Mouse (Mus musculus) CD4-positive, CD25-positive, alpha-beta regulatory T cell, adult 2 months (primary cell): ENCODE measurements at regions not wholly inside any gene's neighbourhood (a gene's known extent, or its start where the extent isn't known, plus 50 kb on each side); places are given as distances from the start of the nearest gene placed in this dataset.

Experiments used
- DNase-seq: peaks from one replicate; pipeline ENCODE4 v3.0.0-alpha.2; 2012; ENCODE audit warnings: low read depth, low spot score

DNA sequence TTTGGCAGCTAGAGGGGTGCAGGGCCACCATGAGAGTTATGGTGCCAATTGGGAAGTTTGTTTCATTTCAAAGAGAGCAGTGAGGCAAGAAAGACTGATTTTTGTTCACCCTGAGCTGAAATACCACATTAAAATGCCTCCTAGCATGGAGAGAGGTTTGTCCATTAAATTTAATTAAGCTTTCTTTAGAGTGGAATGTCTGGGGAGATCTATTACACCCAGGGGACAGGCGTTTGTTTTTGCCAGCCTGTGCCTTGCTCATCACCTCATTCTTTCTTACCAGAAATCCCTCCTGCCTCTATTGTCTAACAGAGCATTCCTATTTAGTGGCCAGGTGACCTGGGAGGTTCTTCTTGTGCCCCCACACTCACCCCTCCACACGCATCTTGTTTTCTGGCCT lies 55.2 kb upstream of the Rcn1 start:
- no peak for DNase-seq

DNA sequence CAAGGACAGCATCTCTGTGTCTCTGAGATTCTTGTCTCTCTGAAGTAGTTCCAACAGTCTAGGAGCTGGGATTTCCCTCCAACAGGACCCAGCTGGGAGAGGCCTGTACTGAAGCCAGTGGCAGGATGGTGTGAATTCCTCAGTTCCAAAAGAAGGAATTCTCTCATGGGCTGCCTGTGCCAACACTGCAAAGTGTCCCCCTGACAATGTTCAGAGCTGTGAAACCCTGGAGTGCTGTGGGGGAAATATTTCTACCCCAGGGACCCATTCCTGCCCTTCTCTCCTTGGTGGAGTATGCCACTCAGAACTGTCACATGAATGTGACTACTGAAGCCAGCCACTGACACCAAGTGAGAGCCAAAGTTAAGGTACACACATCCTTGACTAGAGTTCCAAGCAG lies 55.7 kb upstream of the Rcn1 start:
- DNase-seq: no peak

GRCm38 (mm10) chr2:105458643-105459042 lies 59.5 kb upstream of the Rcn1 start:
- DNase-seq: no peak

- DNase-seq: no peak
Measured at GRCm38 (mm10) chr2:105459512-105459911, 60.4 kb upstream of the Rcn1 start.

GRCm38 (mm10) chr2:105465630-105466029 lies 66.5 kb upstream of the Rcn1 start:
- no peak for DNase-seq

DNA sequence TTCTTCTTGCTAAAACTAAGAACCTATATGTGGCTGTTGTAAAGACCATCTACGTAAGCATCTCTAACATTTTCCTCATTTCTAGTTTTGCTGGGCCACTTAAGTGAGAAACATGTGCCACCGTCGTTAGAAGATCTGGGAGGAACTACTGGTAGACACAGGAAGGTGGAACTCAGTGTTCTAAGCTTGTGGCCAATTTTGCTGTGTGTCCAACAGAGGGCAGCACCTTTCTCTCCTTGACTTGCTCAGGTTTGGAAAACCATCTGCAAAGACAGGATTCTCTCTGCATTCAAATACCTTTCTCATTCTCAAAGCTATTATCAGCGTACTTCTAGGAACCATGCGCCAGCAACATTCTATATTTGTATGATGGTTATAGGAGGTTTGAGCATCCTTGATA lies 69.8 kb upstream of the Rcn1 start:
- DNase-seq: peak; percentile 25

GRCm38 (mm10) chr2:105476028-105476677 lies 77.0 kb upstream of the Rcn1 start:
- no peak for DNase-seq

DNA sequence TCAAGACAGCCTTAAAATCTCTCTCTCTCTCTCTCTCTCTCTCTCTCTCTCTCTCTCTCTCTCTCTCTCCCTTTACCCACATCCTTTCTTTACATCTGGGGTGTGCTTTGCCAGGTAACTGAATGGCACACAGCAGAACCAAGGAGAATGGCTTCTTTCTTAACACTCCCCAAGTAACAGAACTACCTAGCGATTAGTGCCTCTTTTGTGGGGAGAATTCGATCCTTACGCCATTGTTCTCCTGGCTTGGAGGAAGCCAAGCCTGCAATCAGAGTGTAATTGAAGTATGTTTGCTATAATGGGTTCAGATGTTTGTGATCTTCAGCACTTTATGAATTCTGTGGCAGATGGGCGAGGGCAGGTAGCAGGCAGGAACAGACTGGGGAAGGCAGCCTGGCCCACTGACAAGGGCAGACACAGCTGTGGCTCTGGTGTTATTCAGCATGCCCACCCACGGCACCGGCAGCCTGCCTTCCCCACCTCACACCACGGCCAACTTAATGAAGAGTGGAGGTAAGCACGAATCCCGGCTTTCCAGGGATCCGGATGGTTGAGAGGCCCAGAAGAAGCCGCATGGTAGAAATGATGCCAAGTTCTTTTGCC lies 83.0 kb upstream of the Rcn1 start:
- no peak for DNase-seq

- no peak for DNase-seq
Measured at GRCm38 (mm10) chr2:105484496-105484895, 85.4 kb upstream of the Rcn1 start.

GRCm38 (mm10) chr2:105485286-105485685 lies 86.2 kb upstream of the Rcn1 start:
- DNase-seq: no peak

- no peak for DNase-seq
Measured at GRCm38 (mm10) chr2:105495796-105496195, 96.7 kb upstream of the Rcn1 start.

DNA sequence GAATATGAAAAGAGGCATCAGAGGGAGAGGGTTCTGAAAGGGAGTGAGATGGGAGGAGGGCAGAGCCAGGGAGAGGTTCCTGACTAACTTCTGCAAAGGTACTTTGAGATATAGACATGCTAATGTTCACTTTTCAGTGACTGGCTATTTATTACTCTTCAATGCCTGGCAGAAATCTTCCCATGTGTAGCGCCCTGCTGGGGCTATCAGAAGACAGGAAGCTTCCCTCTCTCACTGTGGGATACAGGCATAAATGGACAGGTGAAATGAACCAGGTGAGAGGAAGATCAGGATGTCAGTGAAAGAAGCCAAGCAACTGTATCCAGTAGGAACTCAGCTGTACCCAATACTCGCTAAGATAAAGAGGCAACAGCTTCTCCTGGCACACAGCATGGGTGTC lies 105.1 kb upstream of the Rcn1 start:
- no peak for DNase-seq

DNA sequence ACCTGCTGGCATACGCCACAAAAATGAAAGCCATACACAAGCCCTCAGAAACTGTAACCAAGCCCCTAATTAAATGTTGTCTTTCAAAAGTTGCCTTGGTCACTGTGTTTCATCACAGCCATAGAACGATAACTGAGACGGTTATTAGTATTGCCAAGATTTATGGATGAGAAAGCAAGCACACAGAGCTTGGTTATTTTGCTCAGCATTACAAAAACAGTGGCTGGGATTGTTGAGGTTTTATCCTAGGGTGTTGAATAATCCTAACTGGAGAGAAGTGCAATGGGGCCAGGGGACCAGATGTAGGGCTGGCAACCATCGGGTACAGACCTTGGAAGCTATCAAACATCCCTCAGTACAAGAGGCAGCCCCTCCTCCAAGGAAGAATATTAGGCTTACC lies 106.4 kb upstream of the Rcn1 start:
- DNase-seq: no peak

- no peak for DNase-seq
Measured at GRCm38 (mm10) chr2:105507160-105507559, 108.0 kb upstream of the Rcn1 start.

DNA sequence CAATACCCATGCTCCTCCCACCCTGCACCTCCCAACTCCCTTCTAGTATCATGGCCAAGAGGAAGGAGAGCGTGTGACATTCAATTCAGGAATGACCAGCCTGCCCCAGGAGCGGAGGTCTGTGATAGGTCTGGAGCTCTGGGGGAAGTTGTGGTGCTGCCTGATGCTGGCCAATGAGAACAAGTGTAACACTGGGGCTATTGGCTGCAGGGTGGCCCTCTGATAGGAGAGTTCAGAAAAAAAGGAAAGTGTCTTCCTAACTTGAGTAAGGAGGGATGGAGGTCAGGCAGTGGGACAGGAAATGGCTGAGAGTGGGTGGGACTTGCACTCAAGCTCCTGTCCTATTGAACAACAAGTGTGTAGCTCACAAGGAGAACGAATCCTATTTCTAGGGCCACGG lies 111.7 kb upstream of the Rcn1 start:
- no peak for DNase-seq

DNA sequence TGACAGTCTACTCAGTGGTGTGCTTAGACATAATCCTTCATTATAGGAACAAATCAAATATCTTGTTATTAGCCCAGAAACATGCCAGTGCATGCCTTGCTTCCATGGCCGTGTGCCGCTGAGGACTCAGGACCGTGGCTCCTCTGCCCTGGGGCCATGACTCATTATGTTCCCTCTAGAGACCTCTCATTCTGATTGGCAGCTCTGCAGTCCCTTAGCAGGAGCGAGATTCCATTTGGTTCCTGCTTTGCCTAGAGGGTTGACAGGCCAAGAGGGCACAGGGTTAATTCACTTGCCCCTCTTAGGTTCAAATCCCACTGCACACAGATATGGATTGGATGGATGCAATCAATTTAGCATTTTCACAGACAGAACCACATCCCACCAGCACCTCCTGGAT lies 112.6 kb upstream of the Rcn1 start:
- no peak for DNase-seq

- DNase-seq: no peak
Measured at GRCm38 (mm10) chr2:105514226-105514625, 115.1 kb upstream of the Rcn1 start.

- DNase-seq: no peak
Measured at GRCm38 (mm10) chr2:105514881-105515280, 115.8 kb upstream of the Rcn1 start.

DNA sequence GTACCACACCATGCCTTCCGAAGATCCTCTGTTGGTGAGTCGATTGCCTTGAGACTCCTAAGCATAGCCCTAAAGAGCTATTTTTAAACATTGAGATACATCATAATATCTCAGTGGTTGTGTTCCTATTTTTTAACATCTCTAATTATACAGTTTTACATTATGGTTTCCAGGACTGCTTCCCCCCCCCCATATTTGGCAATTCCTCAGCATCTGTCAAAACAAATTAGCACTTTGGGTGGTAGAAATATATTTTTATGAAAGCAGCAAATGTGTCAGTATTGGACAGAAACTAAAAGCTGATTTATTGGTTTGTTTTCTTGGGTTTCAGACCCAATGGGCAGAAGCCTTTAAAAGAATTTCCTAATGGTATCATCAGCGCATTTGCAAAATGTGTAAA lies 116.2 kb upstream of the Rcn1 start:
- no peak for DNase-seq

GRCm38 (mm10) chr2:105516267-105517133 lies 117.4 kb upstream of the Rcn1 start:
- no peak for DNase-seq

- no peak for DNase-seq
Measured at GRCm38 (mm10) chr2:105521841-105522240, 122.7 kb upstream of the Rcn1 start.

DNA sequence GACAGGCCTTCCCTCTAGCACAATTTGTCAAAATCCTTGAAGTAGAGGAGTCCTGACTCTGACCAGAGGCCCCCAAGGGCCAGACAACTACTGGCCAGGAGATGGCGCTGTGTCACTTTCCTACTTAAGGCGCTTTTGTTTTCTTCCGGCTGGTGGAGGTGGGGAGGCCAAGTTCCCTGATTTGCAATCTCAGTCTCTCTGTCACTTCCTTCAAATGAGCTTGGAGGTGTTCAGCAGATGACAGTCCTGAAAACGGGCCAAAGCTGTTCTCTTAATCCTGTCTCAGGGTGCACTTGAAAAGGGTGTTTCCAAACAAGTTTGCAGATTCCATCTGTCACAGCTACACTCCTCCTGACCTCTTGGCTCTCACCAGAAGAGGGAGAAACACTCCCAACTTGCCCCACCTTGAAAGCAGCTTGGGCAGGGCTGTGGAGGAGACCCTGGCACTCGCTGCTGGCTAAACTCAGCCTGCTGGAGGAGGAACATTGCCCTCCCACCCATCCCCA lies 124.2 kb upstream of the Rcn1 start:
- peak; percentile 34 for DNase-seq
